Mouse (Mus musculus): Measurements from ENCODE around the gene Bsg.

- TF ChIP-seq CTCF (IDR thresholded peaks at IDR 0.05; ENCODE audit: low read depth, low read length) (no peak), POLR2AphosphoS5 (IDR thresholded peaks at IDR 0.05; ENCODE audit: insufficient replicate concordance, low read depth, low read length) (no peak), TAL1 (conservative IDR thresholded peaks at IDR 0.05; ENCODE audit: low read depth, low read length) (no peak), GATA1 (IDR thresholded peaks at IDR 0.05; ENCODE audit: borderline replicate concordance, low read length) (no peak)
Measured at GRCm38 (mm10) chr10:79743650-79744365, 39.5 kb downstream of the Bsg start.
